Mouse (Mus musculus) MEL (cell line): Measurements from ENCODE around the gene Defb29.

Experiments used
- CHD2 ChIP-seq: IDR thresholded peaks from 2 replicates; pipeline ENCODE4 v1.6.1; 2011; ENCODE audit warnings: low read length, improper control_type of control experiment
- CTCF ChIP-seq, 3 experiments: IDR thresholded peaks in 2 of 3; conservative IDR thresholded peaks in 1 of 3; 2 replicates each; pipeline ENCODE4 v1.5.1; 2011 to 2012; ENCODE audit warnings: low read length in 3 of 3, low read depth in 2 of 3, mild to moderate bottlenecking in 2 of 3, improper control_type of control experiment in 1 of 3, inconsistent platforms in 1 of 3, mixed read lengths in 1 of 3, moderate library complexity in 1 of 3; ENCODE audit not compliant: control insufficient read depth in 1 of 3, insufficient read depth in 1 of 3, poor library complexity in 1 of 3, severe bottlenecking in 1 of 3
- EP300 ChIP-seq, 2 experiments: IDR thresholded peaks; 2 replicates each; pipeline ENCODE4 v1.6.1; 2011; ENCODE audit warnings: improper control_type of control experiment in 2 of 2, low read length in 2 of 2, low read depth in 1 of 2, mild to moderate bottlenecking in 1 of 2
- ETS1 ChIP-seq: IDR thresholded peaks from 2 replicates; pipeline ENCODE4 v1.6.1; 2012; ENCODE audit warnings: low read depth, mild to moderate bottlenecking, inconsistent platforms, low read length, improper control_type of control experiment, moderate library complexity
- GATA1 ChIP-seq: IDR thresholded peaks from 2 replicates; pipeline ENCODE4 v1.6.1; 2011; ENCODE audit warnings: low read depth, low read length, improper control_type of control experiment
- HCFC1 ChIP-seq: IDR thresholded peaks from 2 replicates; pipeline ENCODE4 v1.6.1; 2012; ENCODE audit warnings: low read depth, mild to moderate bottlenecking, inconsistent platforms, low read length, improper control_type of control experiment, moderate library complexity
- KAT2A ChIP-seq: conservative IDR thresholded peaks from 2 replicates; pipeline ENCODE4 v1.6.1; 2012; ENCODE audit warnings: low read depth, low read length, improper control_type of control experiment, inconsistent platforms
- MAFK ChIP-seq: IDR thresholded peaks from 2 replicates; pipeline ENCODE4 v1.6.1; 2011; ENCODE audit warnings: low read depth, mild to moderate bottlenecking, low read length, improper control_type of control experiment, borderline replicate concordance
- MAX ChIP-seq: IDR thresholded peaks from 2 replicates; pipeline ENCODE4 v1.6.1; 2011; ENCODE audit warnings: low read length, improper control_type of control experiment
- MEF2A ChIP-seq: IDR thresholded peaks from 2 replicates; pipeline ENCODE4 v1.6.1; 2014; ENCODE audit warnings: low read depth, mild to moderate bottlenecking, inconsistent platforms, low read length, improper control_type of control experiment; ENCODE audit not compliant: poor library complexity, insufficient replicate concordance, severe bottlenecking; ENCODE audit errors: extremely low read depth
- NRF1 ChIP-seq: IDR thresholded peaks from 2 replicates; pipeline ENCODE4 v1.6.1; 2014; ENCODE audit warnings: low read depth, mild to moderate bottlenecking, inconsistent platforms, low read length, improper control_type of control experiment, moderate library complexity; ENCODE audit not compliant: poor library complexity, insufficient read depth, severe bottlenecking
- POLR2A ChIP-seq, 2 experiments: IDR thresholded peaks; 2 replicates each; pipeline ENCODE4 v1.6.1; 2011 to 2012; ENCODE audit warnings: low read length in 2 of 2, mild to moderate bottlenecking in 2 of 2, control low read depth in 1 of 2, improper control_type of control experiment in 1 of 2, low read depth in 1 of 2, moderate library complexity in 1 of 2; ENCODE audit not compliant: control insufficient read depth in 1 of 2, insufficient read depth in 1 of 2, poor library complexity in 1 of 2
- USF1 ChIP-seq: IDR thresholded peaks from 2 replicates; pipeline ENCODE4 v1.6.1; 2014; ENCODE audit warnings: low read depth, mild to moderate bottlenecking, inconsistent platforms, low read length, improper control_type of control experiment, moderate library complexity

GRCm38 (mm10) chr2:152573484-152573883 lies 33.6 kb upstream of the Defb29 start:
- TF ChIP-seq POLR2A (IDR thresholded peaks at IDR 0.05; ENCODE audit: control insufficient read depth in 1 of 2, insufficient read depth in 1 of 2, low read depth in 1 of 2, low read length in 2 of 2, poor library complexity in 1 of 2) (no peak), MAX (no peak), HCFC1 (no peak), CTCF (IDR thresholded peaks at IDR 0.05 in 2 of 3, conservative IDR thresholded peaks at IDR 0.05 in 1 of 3; ENCODE audit: control insufficient read depth in 1 of 3, insufficient read depth in 1 of 3, low read depth in 2 of 3, low read length in 3 of 3, poor library complexity in 1 of 3, severe bottlenecking in 1 of 3) (no peak), MAFK (no peak), KAT2A (no peak), ETS1 (no peak), CHD2 (no peak), MEF2A (no peak), USF1 (no peak), EP300 (IDR thresholded peaks at IDR 0.05; ENCODE audit: low read depth in 1 of 2, low read length in 2 of 2) (no peak), NRF1 (no peak), GATA1 (no peak)
